Mouse (Mus musculus): ENCODE results near the gene Ppara. TPM values are rescaled to one million over a fixed set of nuclear protein-coding genes. Genes with fewer than 3 reads are reported as not detected.

The Ppara gene
- polyA plus RNA-seq, 1 experiment from 2014 or later = 1.0 TPM

GRCm38 (mm10) chr15:85715059-85715458 lies 19.7 kb upstream of the Ppara start:
- Histone ChIP-seq H3K27ac (replicated peaks) (no peak overlapping the region), H3K4me1 (replicated peaks) (peaks cover 9% of the 10 kb centered on the region), H3K9ac (no peak overlapping the region), H3K36me3 (no peaks in the 10 kb centered on the region), H3K4me3 (no peak overlapping the region), H3K4me2 (no peak overlapping the region), H3K27me3 (peaks cover 9% of the 10 kb centered on the region; the same call in 1 of the 2 replicates), H3K9me3 (no peaks in the 10 kb centered on the region)
- no peak for ATAC-seq (ENCODE audit: low read depth)
- WGBS = 88% methylated on average over 3 of the region's 3 CpGs

- Histone ChIP-seq H3K4me2 (no peak overlapping the region), H3K9ac (no peak overlapping the region), H3K27me3 (peaks cover 9% of the 10 kb centered on the region; the same call in 1 of the 2 replicates), H3K36me3 (no peaks in the 10 kb centered on the region), H3K27ac (replicated peaks) (no peak overlapping the region), H3K4me1 (replicated peaks) (no peaks in the 10 kb centered on the region; the same call in 1 of the 2 replicates), H3K9me3 (no peaks in the 10 kb centered on the region), H3K4me3 (no peak overlapping the region)
- 10% methylated on average over 7 of the region's 7 CpGs for WGBS
- peak; percentile 50; the same call in 1 of the 2 replicates for ATAC-seq (ENCODE audit: low read depth)
Measured at GRCm38 (mm10) chr15:85716045-85716444, 18.7 kb upstream of the Ppara start.

- H3K27ac ChIP-seq (replicated peaks) = no peak overlapping the region
- H3K9ac ChIP-seq = no peak overlapping the region
- ATAC-seq (ENCODE audit: low read depth) = no peak
- 78% methylated on average over 5 of the region's 5 CpGs for WGBS
- H3K36me3 ChIP-seq = no peaks in the 10 kb centered on the region
- no peak overlapping the region for H3K4me3 ChIP-seq
- H3K4me2 ChIP-seq = no peak overlapping the region
- no peaks in the 10 kb centered on the region for H3K9me3 ChIP-seq
- peaks cover 4% of the 10 kb centered on the region; the same call in 1 of the 2 replicates for H3K27me3 ChIP-seq
- H3K4me1 ChIP-seq (replicated peaks) = no peaks in the 10 kb centered on the region; the same call in 1 of the 2 replicates
Measured at GRCm38 (mm10) chr15:85716591-85716990, 18.2 kb upstream of the Ppara start.

- Histone ChIP-seq H3K36me3 (no peaks in the 10 kb centered on the region), H3K9ac (no peak overlapping the region), H3K4me1 (replicated peaks) (no peaks in the 10 kb centered on the region; the same call in 1 of the 2 replicates), H3K27me3 (0 out of 2 replicates have a peak, but pooled peaks cover 6% of the 10 kb centered on the region), H3K27ac (replicated peaks) (no peak overlapping the region), H3K4me2 (no peak overlapping the region), H3K4me3 (no peak overlapping the region), H3K9me3 (no peaks in the 10 kb centered on the region)
- WGBS = 64% methylated on average over 4 of the region's 4 CpGs
- ATAC-seq (ENCODE audit: low read depth) = no peak
Measured at GRCm38 (mm10) chr15:85717008-85717407, 17.8 kb upstream of the Ppara start.

GRCm38 (mm10) chr15:85717800-85718199 lies 17.0 kb upstream of the Ppara start:
- WGBS = 85% methylated on average over 2 of the region's 2 CpGs
- no peaks in the 10 kb centered on the region for H3K36me3 ChIP-seq
- 0 out of 2 replicates have a peak, but pooled peaks cover 7% of the 10 kb centered on the region for H3K27me3 ChIP-seq
- ATAC-seq (ENCODE audit: low read depth) = no peak
- H3K4me2 ChIP-seq = no peak overlapping the region
- no peaks in the 10 kb centered on the region for H3K4me1 ChIP-seq (replicated peaks)
- H3K9me3 ChIP-seq = no peaks in the 10 kb centered on the region
- H3K27ac ChIP-seq (replicated peaks) = no peak overlapping the region
- H3K4me3 ChIP-seq = no peak overlapping the region
- H3K9ac ChIP-seq = no peak overlapping the region

- Histone ChIP-seq H3K9ac (no peak overlapping the region), H3K27ac (replicated peaks) (no peak overlapping the region), H3K4me3 (no peak overlapping the region), H3K36me3 (no peaks in the 10 kb centered on the region), H3K4me1 (replicated peaks) (no peaks in the 10 kb centered on the region), H3K27me3 (0 out of 2 replicates have a peak, but pooled peaks cover 7% of the 10 kb centered on the region), H3K9me3 (no peaks in the 10 kb centered on the region), H3K4me2 (no peak overlapping the region)
- ATAC-seq (ENCODE audit: low read depth) = no peak
- 86% methylated on average over 7 of the region's 7 CpGs for WGBS
Measured at GRCm38 (mm10) chr15:85719017-85719416, 15.8 kb upstream of the Ppara start.

- H3K27me3 ChIP-seq = 0 out of 2 replicates have a peak, but pooled peaks cover 3% of the 10 kb centered on the region
- no peak overlapping the region for H3K27ac ChIP-seq (replicated peaks)
- no peak overlapping the region for H3K9ac ChIP-seq
- H3K4me1 ChIP-seq (replicated peaks) = 0 out of 2 replicates have a peak, but pooled peaks cover 4% of the 10 kb centered on the region
- 64% methylated on average over 6 of the region's 6 CpGs for WGBS
- no peak overlapping the region for H3K4me2 ChIP-seq
- H3K4me3 ChIP-seq = no peak overlapping the region
- no peak for ATAC-seq (ENCODE audit: low read depth)
- H3K9me3 ChIP-seq = no peaks in the 10 kb centered on the region
- H3K36me3 ChIP-seq = no peaks in the 10 kb centered on the region
Measured at GRCm38 (mm10) chr15:85720366-85720841, 14.4 kb upstream of the Ppara start.

GRCm38 (mm10) chr15:85724271-85725165 lies 10.3 kb upstream of the Ppara start:
- H3K27me3 ChIP-seq = peaks cover 12% of the 10 kb centered on the region
- no peak overlapping the region for H3K4me3 ChIP-seq
- H3K27ac ChIP-seq (replicated peaks) = no peak overlapping the region
- no peak overlapping the region for H3K4me2 ChIP-seq
- WGBS = 42% methylated on average over 11 of the region's 11 CpGs
- no peak for ATAC-seq (ENCODE audit: low read depth)
- H3K9ac ChIP-seq = no peak overlapping the region
- 0 out of 2 replicates have a peak, but pooled peaks cover 4% of the 10 kb centered on the region for H3K4me1 ChIP-seq (replicated peaks)
- no peaks in the 10 kb centered on the region for H3K9me3 ChIP-seq
- no peaks in the 10 kb centered on the region for H3K36me3 ChIP-seq

- peaks cover 28% of the 10 kb centered on the region for H3K27me3 ChIP-seq
Measured at GRCm38 (mm10) chr15:85728224-85728623, 6.6 kb upstream of the Ppara start.

GRCm38 (mm10) chr15:85729256-85729655 lies 5.5 kb upstream of the Ppara start:
- no peak overlapping the region for H3K27ac ChIP-seq (replicated peaks)
- WGBS = 81% methylated on average over 9 of the region's 9 CpGs
- 0 out of 2 replicates have a peak, but pooled peaks cover 3% of the 10 kb centered on the region for H3K4me1 ChIP-seq (replicated peaks)
- no peaks in the 10 kb centered on the region for H3K9me3 ChIP-seq
- H3K4me2 ChIP-seq = no peak overlapping the region
- no peak for ATAC-seq (ENCODE audit: low read depth)
- peaks cover 39% of the 10 kb centered on the region for H3K27me3 ChIP-seq
- no peaks in the 10 kb centered on the region for H3K36me3 ChIP-seq
- H3K9ac ChIP-seq = no peak overlapping the region
- no peak overlapping the region for H3K4me3 ChIP-seq

More at GRCm38 (mm10) chr15:85728224-85728623, 6.6 kb upstream of the Ppara start:
- ATAC-seq (ENCODE audit: low read depth) = no peak
- Histone ChIP-seq H3K9ac (no peak overlapping the region), H3K4me3 (no peak overlapping the region), H3K27ac (replicated peaks) (no peak overlapping the region), H3K36me3 (no peaks in the 10 kb centered on the region), H3K9me3 (no peaks in the 10 kb centered on the region), H3K4me2 (no peak overlapping the region), H3K4me1 (replicated peaks) (0 out of 2 replicates have a peak, but pooled peaks cover 4% of the 10 kb centered on the region)
- 95% methylated on average over 5 of the region's 5 CpGs for WGBS

- H3K36me3 ChIP-seq = no peaks in the 10 kb centered on the region
- no peak overlapping the region for H3K4me2 ChIP-seq
- ATAC-seq (ENCODE audit: low read depth) = no peak
- H3K4me1 ChIP-seq (replicated peaks) = peaks cover 7% of the 10 kb centered on the region; the same call in 1 of the 2 replicates
- no peak overlapping the region for H3K9ac ChIP-seq
- no peak overlapping the region for H3K27ac ChIP-seq (replicated peaks)
- H3K9me3 ChIP-seq = no peaks in the 10 kb centered on the region
- 50% methylated on average over 2 of the region's 2 CpGs for WGBS
- no peak overlapping the region for H3K4me3 ChIP-seq
- peaks cover 46% of the 10 kb centered on the region for H3K27me3 ChIP-seq
Measured at GRCm38 (mm10) chr15:85730027-85730426, 4.8 kb upstream of the Ppara start.

- Histone ChIP-seq H3K27ac (replicated peaks) (no peak overlapping the region), H3K9me3 (no peaks in the 10 kb centered on the region), H3K9ac (no peak overlapping the region), H3K36me3 (no peaks in the 10 kb centered on the region), H3K4me3 (no peak overlapping the region), H3K27me3 (peaks cover 67% of the 10 kb centered on the region), H3K4me2 (no peak overlapping the region), H3K4me1 (replicated peaks) (peaks cover 20% of the 10 kb centered on the region)
- no peak for ATAC-seq (ENCODE audit: low read depth)
- WGBS = 73% methylated on average over 3 of the region's 3 CpGs
Measured at GRCm38 (mm10) chr15:85731885-85732603, 2.7 kb upstream of the Ppara start.
